8 mouse cellular contexts compared by ENCODE assay signal in the genomic region with DNA sequence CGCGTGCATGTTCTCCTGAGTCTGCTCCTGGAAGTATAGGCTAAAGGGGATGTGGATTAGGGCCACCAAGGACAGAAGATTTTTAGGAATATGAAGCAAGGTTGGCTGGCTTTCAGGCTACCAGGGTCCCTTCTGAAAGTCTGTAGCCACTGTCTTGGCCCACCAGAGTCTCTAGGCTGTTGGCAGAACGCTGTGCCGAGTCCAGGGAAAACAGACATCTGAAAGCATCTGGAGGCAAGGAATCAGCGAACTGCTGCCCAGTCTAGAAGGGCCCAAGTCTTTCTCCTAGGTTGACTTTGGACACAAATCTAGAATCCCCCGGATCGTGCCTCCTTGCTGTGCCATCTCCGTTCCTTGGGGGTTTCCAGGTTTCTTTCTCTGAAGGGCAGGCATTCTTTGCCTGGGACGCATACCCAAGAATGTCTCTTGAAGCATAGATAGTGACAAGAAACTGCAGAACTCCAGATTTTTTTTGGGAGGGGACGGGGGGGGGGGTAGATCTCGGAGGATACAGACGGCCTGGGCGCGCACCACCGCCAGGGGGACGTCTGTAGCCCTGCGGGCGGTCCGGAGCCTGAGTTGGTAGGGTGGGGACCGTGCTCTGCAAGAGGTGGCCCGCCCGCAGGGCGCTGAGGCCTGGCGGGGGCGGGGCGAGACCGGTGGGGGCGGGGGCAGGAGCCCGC. TPM values are rescaled to one million over a fixed set of nuclear protein-coding genes. Genes with fewer than 3 reads are reported as not detected.
DNase-seq lines count a peak whose midpoint lies in the region; ATAC-seq and TF ChIP-seq lines count a peak whose summit lies in the region.

No protein-coding gene starts in this region.

- no peaks in the 10 kb centered on the region for H3K9me3 ChIP-seq in CH12.LX (replicated peaks; ENCODE audit: low read length)
- H3K9me3 ChIP-seq in hindbrain, embryonic 15.5 days = no peaks in the 10 kb centered on the region
- no peaks in the 10 kb centered on the region for H3K9me3 ChIP-seq in liver, embryonic 12.5 days (replicated peaks)

- peak; percentile 74 for ATAC-seq in hindbrain, embryonic 15.5 days (ENCODE audit: low FRiP score, low read depth)
- peak; percentile 80 for ATAC-seq in liver, embryonic 12.5 days

- WGBS in bone marrow, adult 2 months = 12% methylated on average over 29 of the region's 29 CpGs
- 10% methylated on average over 21 of the region's 29 CpGs for WGBS in hindbrain, embryonic 15.5 days
- WGBS in liver, embryonic 12.5 days (ENCODE audit: insufficient replicate concordance) = 13% methylated on average over 20 of the region's 29 CpGs

- peak in 1 of 2 experiments; percentile 64; a peak in 2 of 4 replicates for TF ChIP-seq CTCF in CH12.LX (conservative IDR thresholded peaks at IDR 0.05 in 1 of 2, IDR thresholded peaks at IDR 0.05 in 1 of 2; ENCODE audit: low read depth in 2 of 2, low read length in 2 of 2)
- peak; percentile 21; the same call in 1 of the 2 replicates for TF ChIP-seq CTCF in bone marrow, adult 2 months (IDR thresholded peaks at IDR 0.05; ENCODE audit: control insufficient read depth, insufficient read depth, low read length)

- H3K79me2 ChIP-seq in CH12.LX (replicated peaks; ENCODE audit: control insufficient read depth, extremely low read depth, insufficient read depth, poor library complexity, severe bottlenecking) (peaks cover 2% of the 10 kb centered on the region; the same call in 1 of the 2 replicates), myocyte (ENCODE audit: control insufficient read depth, insufficient read depth) (peaks cover 15% of the 10 kb centered on the region)

- H3K4me3 ChIP-seq in CH12.LX (replicated peaks in 1 of 3; ENCODE audit: low read depth in 2 of 3, low read length in 2 of 3, poor library complexity in 1 of 3) = no peak overlapping the region
- H3K4me3 ChIP-seq in bone marrow, adult 2 months (replicated peaks; ENCODE audit: control insufficient read depth, low read depth, low read length) = no peak overlapping the region
- peak overlapping the region; percentile 61 for H3K4me3 ChIP-seq in hindbrain, embryonic 15.5 days
- H3K4me3 ChIP-seq in liver, embryonic 12.5 days = peak overlapping the region; percentile 60
- peak overlapping the region; percentile 76 for H3K4me3 ChIP-seq in myocyte

- H3K36me3 ChIP-seq in CH12.LX (replicated peaks in 1 of 2; ENCODE audit: control insufficient read depth in 1 of 2, insufficient read depth in 1 of 2, low read length in 1 of 2) (peaks cover 0 to 3% of the 10 kb centered on the region in 2 experiments), myocyte (ENCODE audit: control insufficient read depth, insufficient read depth) (no peaks in the 10 kb centered on the region)
- H3K36me3 ChIP-seq in hindbrain, embryonic 15.5 days = no peaks in the 10 kb centered on the region
- no peaks in the 10 kb centered on the region for H3K36me3 ChIP-seq in liver, embryonic 12.5 days

- peak overlapping the region; percentile 77 for H3ac ChIP-seq in myocyte (ENCODE audit: control insufficient read depth, insufficient read length)

- peaks cover 10 to 34% of the 10 kb centered on the region in 2 experiments for H3K4me1 ChIP-seq in CH12.LX (ENCODE audit: control insufficient read depth in 1 of 2, insufficient read depth in 2 of 2)
- no peaks in the 10 kb centered on the region for H3K4me1 ChIP-seq in bone marrow, adult 2 months (ENCODE audit: control insufficient read depth, insufficient read depth, low read length)
- peaks cover 18% of the 10 kb centered on the region; the same call in 1 of the 2 replicates for H3K4me1 ChIP-seq in hindbrain, embryonic 15.5 days (replicated peaks)
- H3K4me1 ChIP-seq in liver, embryonic 12.5 days = peaks cover 16% of the 10 kb centered on the region; the same call in 1 of the 2 replicates

- dilution Hi-C loops in CH12.LX (cut with MboI; ENCODE audit: extremely low pct_ligation_motif_present, extremely low pct_unique_long_range_greater_than_20kb, low sequenced_read_pairs) = no loop called here

- TF ChIP-seq EP300 in CH12.LX (IDR thresholded peaks at IDR 0.05; ENCODE audit: low read length) = no peak

- H3K27me3 ChIP-seq in CH12.LX (replicated peaks) = peaks cover 2% of the 10 kb centered on the region
- no peaks in the 10 kb centered on the region for H3K27me3 ChIP-seq in hindbrain, embryonic 15.5 days
- peaks cover 56% of the 10 kb centered on the region for H3K27me3 ChIP-seq in liver, embryonic 12.5 days (replicated peaks)
- no peaks in the 10 kb centered on the region for H3K27me3 ChIP-seq in myocyte (ENCODE audit: control insufficient read depth, insufficient read depth, insufficient read length)

- no peak for DNase-seq in CH12.LX (ENCODE audit: extremely low read depth)
- peak; percentile 40 for DNase-seq in gastrocnemius, adult 18-20 months (ENCODE audit: low spot score)
- peak; percentile 25 to 41 for DNase-seq in thymus, postnatal 10 days (ENCODE audit: low spot score in 2 of 2)
- no peak for DNase-seq in cerebellum, adult 8-10 months

- 0 out of 2 replicates have a peak, but pooled peaks have one; percentile 9 for TF ChIP-seq POLR2A in CH12.LX (IDR thresholded peaks at IDR 0.05; ENCODE audit: low read depth, low read length)
- TF ChIP-seq POLR2A in bone marrow, adult 2 months (IDR thresholded peaks at IDR 0.05; ENCODE audit: borderline replicate concordance, control insufficient read depth, low read depth, low read length) = no peak
- no peak for TF ChIP-seq POLR2A in myocyte (IDR thresholded peaks at IDR 0.05; ENCODE audit: insufficient read length, low read depth)

- in situ Hi-C loops in CH12.LX (cut with MboI; ENCODE audit: low pct_ligation_motif_present, low pct_unique_long_range_greater_than_20kb, low sequenced_read_pairs) = loop anchor here (5.0 kb wide), 1 partner anchor 35 kb away; no protein-coding TSS in a partner anchor

- H3K27ac ChIP-seq in CH12.LX (ENCODE audit: insufficient read depth, low read depth) = no peak overlapping the region
- H3K27ac ChIP-seq in bone marrow, adult 2 months (ENCODE audit: control insufficient read depth, insufficient read depth, low read depth, low read length, poor library complexity) = no peak overlapping the region
- peak overlapping the region; percentile 64; the same call in 1 of the 2 replicates for H3K27ac ChIP-seq in hindbrain, embryonic 15.5 days (replicated peaks)
- H3K27ac ChIP-seq in liver, embryonic 12.5 days = no peak overlapping the region

- peak; percentile 22 for TF ChIP-seq RAD21 in CH12.LX (IDR thresholded peaks at IDR 0.05; ENCODE audit: low read depth, low read length)

- H3K9ac ChIP-seq in CH12.LX (ENCODE audit: insufficient read depth, low read depth) = no peak overlapping the region
- peak overlapping the region; percentile 68 for H3K9ac ChIP-seq in hindbrain, embryonic 15.5 days
- peak overlapping the region; percentile 15 for H3K9ac ChIP-seq in liver, embryonic 12.5 days

- H3K4me2 ChIP-seq in CH12.LX (ENCODE audit: insufficient read depth, low read depth, poor library complexity, severe bottlenecking) (peak overlapping the region; percentile 9), myocyte (ENCODE audit: low read depth) (peak overlapping the region; percentile 64)
- peak overlapping the region; percentile 85 for H3K4me2 ChIP-seq in hindbrain, embryonic 15.5 days
- peak overlapping the region; percentile 80 for H3K4me2 ChIP-seq in liver, embryonic 12.5 days

TF ChIP-seq in CH12.LX, 34 proteins besides CTCF, POLR2A, EP300 and RAD21:
- TF ChIP-seq USF2 (conservative IDR thresholded peaks at IDR 0.05; ENCODE audit: low read depth, low read length) (no peak), ZMIZ1 (IDR thresholded peaks at IDR 0.05; ENCODE audit: low read depth, low read length) (no peak), MAZ (IDR thresholded peaks at IDR 0.05; ENCODE audit: low read depth, low read length) (peak; percentile 78; the same call in 1 of the 2 replicates), SMC3 (IDR thresholded peaks at IDR 0.05; ENCODE audit: low read depth, low read length) (peak; percentile 51)

TF ChIP-seq in myocyte, 11 proteins besides CTCF, POLR2A, EP300 and RAD21:
- TF ChIP-seq TCF3 (IDR thresholded peaks at IDR 0.05; ENCODE audit: insufficient read length, low read depth) (no peak), MYOG (IDR thresholded peaks at IDR 0.05; ENCODE audit: control insufficient read depth in 1 of 3, insufficient read depth in 1 of 3, insufficient read length in 2 of 3, low read depth in 2 of 3) (peak in 1 of 3 experiments; percentile 4), MYOD1 (IDR thresholded peaks at IDR 0.05; ENCODE audit: control insufficient read depth in 1 of 3, insufficient read length in 2 of 3, low read depth in 2 of 3) (peak in 1 of 3 experiments; percentile 15)

RNA-seq across cellular contexts. Expression of gene Adamts7, which starts 0.5 kb away (rescaled TPM):
- total RNA-seq in CH12.LX (2012; rRNA removed) (9.2 and 13.8 TPM in 2 replicates), CH12.LX (2014; rRNA removed) (4.7 and 5.4 TPM in 2 replicates)
- polyA plus RNA-seq in CH12.LX (2012; ENCODE audit: insufficient read length, low read depth) (15.3 and 15.7 TPM in 2 replicates), myocyte (2012; fragmentation: generic; extraction: Trizol) (19.9 TPM)
- 1.9 and 3.1 TPM in 2 replicates for polyA plus RNA-seq in bone marrow, adult 2 months (2011; ENCODE audit: insufficient read depth, insufficient read length, low replicate concordance, missing spikeins)
- total RNA-seq in gastrocnemius, adult 18-20 months (2021) = under 1 TPM; 0.21 to 0.23 TPM
- polyA plus RNA-seq in hindbrain, embryonic 15.5 days (2015; fragmentation: Nextera tagmentation; extraction: Ambion mirVana) = 7.9 and 9.0 TPM in 2 replicates
- polyA plus RNA-seq in liver, embryonic 12.5 days (2016; fragmentation: Nextera tagmentation; extraction: Ambion mirVana) = 1.4 and 1.5 TPM in 2 replicates

RNA-seq across cellular contexts. Expression of gene Morf4l1, which starts 47.8 kb away (rescaled TPM):
- total RNA-seq in CH12.LX (2012; rRNA removed) (127 and 139 TPM in 2 replicates), CH12.LX (2014; rRNA removed) (219 and 225 TPM in 2 replicates)
- polyA plus RNA-seq in CH12.LX (2012; ENCODE audit: insufficient read length, low read depth) (233 and 294 TPM in 2 replicates), myocyte (2012; fragmentation: generic; extraction: Trizol) (204 TPM)
- 129 and 177 TPM in 2 replicates for polyA plus RNA-seq in bone marrow, adult 2 months (2011; ENCODE audit: insufficient read depth, insufficient read length, low replicate concordance, missing spikeins)
- total RNA-seq in gastrocnemius, adult 18-20 months (2021) = 100 to 1,000 TPM; 168 to 191 TPM
- polyA plus RNA-seq in hindbrain, embryonic 15.5 days (2015; fragmentation: Nextera tagmentation; extraction: Ambion mirVana) = 505 and 550 TPM in 2 replicates
- polyA plus RNA-seq in liver, embryonic 12.5 days (2016; fragmentation: Nextera tagmentation; extraction: Ambion mirVana) = 179 and 180 TPM in 2 replicates

Comparison
In these comparisons a context has a peak if more than half of its experiments do, and no peak if none do; other contexts are left out.
1. DNase-seq: peak in gastrocnemius, adult 18-20 months (single experiment) and thymus, postnatal 10 days (2 of 2); none in CH12.LX (single experiment) and cerebellum, adult 8-10 months (single experiment).
2. H3K4me2 ChIP-seq: peak in every context shown above with its lines; median percentile 85 in hindbrain, embryonic 15.5 days; 80 in liver, embryonic 12.5 days; 64 in myocyte; 9 in CH12.LX.
3. H3K4me3 ChIP-seq: peak in hindbrain, embryonic 15.5 days (single experiment), liver, embryonic 12.5 days (single experiment) and myocyte (single experiment); none in CH12.LX (0 of 3) and bone marrow, adult 2 months (single experiment).